Mouse (Mus musculus) heart, adult 8-10 months (tissue): ENCODE measurements around the gene Sall2. TPM values are rescaled to one million over a fixed set of nuclear protein-coding genes. Genes with fewer than 3 reads are reported as not detected.
"Not testable (repeated sequence)": the region's sequence is repeated elsewhere in the genome, so short reads cannot be mapped to it uniquely, and the experiment has no call there.

Experiments used
- DNase-seq: peaks from one replicate; pipeline ENCODE4 v3.0.0; 2022; ENCODE audit warnings: low spot score
- total RNA-seq, 4 experiments: library from RNA; stranded (reverse); gene quantifications; 2 replicates each; pipeline ENCODE4 v1.2.4; 2022

The Sall2 gene
- total RNA-seq, result 1 to 10 TPM; 1.4 to 1.6 (median 1.4) TPM

GRCm38 (mm10) chr14:52327910-52328812 lies at the start of gene Sall2:
Sall2 (minus strand) TSS chr14:52328762.
- DNase-seq, result no peak

- no peak for DNase-seq
Measured at GRCm38 (mm10) chr14:52368741-52369140, 40.2 kb upstream of the Sall2 start.

GRCm38 (mm10) chr14:52356308-52356707 lies 27.7 kb upstream of the Sall2 start, which contains the start of gene Olfr1513:
Olfr1513 (minus strand) TSS chr14:52356408.
- no peak for DNase-seq

- DNase-seq, result no peak
Measured at GRCm38 (mm10) chr14:52339512-52339852, 10.9 kb upstream of the Sall2 start.

GRCm38 (mm10) chr14:52338751-52339511 lies 10.4 kb upstream of the Sall2 start:
- peak; percentile 69 for DNase-seq

GRCm38 (mm10) chr14:52332171-52332570 lies 3.6 kb upstream of the Sall2 start:
- DNase-seq, result no peak

GRCm38 (mm10) chr14:52331069-52331750 lies 2.6 kb upstream of the Sall2 start:
- no peak for DNase-seq

GRCm38 (mm10) chr14:52327375-52327901 lies 1.1 kb downstream of the Sall2 start:
- DNase-seq, result no peak

- DNase-seq, result no peak
Measured at GRCm38 (mm10) chr14:52325890-52326289, 2.7 kb downstream of the Sall2 start.

- DNase-seq, result no peak
Measured at GRCm38 (mm10) chr14:52319361-52319760, 9.2 kb downstream of the Sall2 start.

GRCm38 (mm10) chr14:52316441-52317225 lies 11.9 kb downstream of the Sall2 start:
- no peak for DNase-seq

- DNase-seq, result peak; percentile 42
Measured at GRCm38 (mm10) chr14:52315792-52316440, 12.6 kb downstream of the Sall2 start.

GRCm38 (mm10) chr14:52315283-52315780 lies 13.2 kb downstream of the Sall2 start:
- DNase-seq, result no peak

GRCm38 (mm10) chr14:52314808-52315150 lies 13.8 kb downstream of the Sall2 start:
- DNase-seq, result no peak

- no peak for DNase-seq
Measured at GRCm38 (mm10) chr14:52313931-52314807, 14.4 kb downstream of the Sall2 start.

GRCm38 (mm10) chr14:52310906-52311305 lies 17.7 kb downstream of the Sall2 start:
- DNase-seq, result no peak

GRCm38 (mm10) chr14:52310343-52310742 lies 18.2 kb downstream of the Sall2 start:
- not testable (repeated sequence) for DNase-seq

GRCm38 (mm10) chr14:52306100-52306499 lies 22.5 kb downstream of the Sall2 start:
- DNase-seq, result no peak

GRCm38 (mm10) chr14:52304644-52305271 lies 23.8 kb downstream of the Sall2 start, which contains the start of gene Mettl3:
Mettl3 (minus strand) TSS chr14:52305128.
- DNase-seq, result peak; percentile 92
